Mouse (Mus musculus): ENCODE measurements around the gene BC051019. TPM values are rescaled to one million over a fixed set of nuclear protein-coding genes. Genes with fewer than 3 reads are reported as not detected.

Gene BC051019
- polyA plus RNA-seq, 1 experiment from 2014 or later: not detected

GRCm38 (mm10) chr7:109680879-109681278, 42.8 kb downstream of the BC051019 start:
- 86% methylated on average over 1 of the region's 1 CpGs for WGBS
- ATAC-seq (replicated peaks; ENCODE audit: low FRiP score) (no peak), DNase-seq (ENCODE audit: low spot score) (no peak)
- H3K9me3 ChIP-seq (ENCODE audit: control insufficient read depth, low read length): no peaks in the 10 kb centered on the region
- H3K27ac ChIP-seq (ENCODE audit: low read depth, low read length): no peak overlapping the region
- H3K4me3 ChIP-seq (ENCODE audit: low read depth, low read length): no peak overlapping the region
- no peaks in the 10 kb centered on the region for H3K27me3 ChIP-seq (ENCODE audit: control insufficient read depth, insufficient read depth, low read length)
- H3K9ac ChIP-seq (ENCODE audit: low read length): no peak overlapping the region
- H3K4me1 ChIP-seq (replicated peaks; ENCODE audit: control insufficient read depth, insufficient read depth, low read length): no peaks in the 10 kb centered on the region
- H3K36me3 ChIP-seq (ENCODE audit: control insufficient read depth, insufficient read depth, low read length): no peaks in the 10 kb centered on the region
- no peak overlapping the region for H3K4me2 ChIP-seq (ENCODE audit: low read depth, low read length, severe bottlenecking)

- H3K4me3 ChIP-seq (ENCODE audit: low read depth, low read length): no peak overlapping the region
- no peaks in the 10 kb centered on the region for H3K36me3 ChIP-seq (ENCODE audit: control insufficient read depth, insufficient read depth, low read length)
- DNase-seq (ENCODE audit: low spot score): no peak
- no peak for ATAC-seq (replicated peaks; ENCODE audit: low FRiP score)
- H3K27me3 ChIP-seq (ENCODE audit: control insufficient read depth, insufficient read depth, low read length): no peaks in the 10 kb centered on the region
- 79% methylated on average over 2 of the region's 2 CpGs for WGBS
- no peaks in the 10 kb centered on the region for H3K9me3 ChIP-seq (ENCODE audit: control insufficient read depth, low read length)
- no peak overlapping the region for H3K27ac ChIP-seq (ENCODE audit: low read depth, low read length)
- H3K4me1 ChIP-seq (replicated peaks; ENCODE audit: control insufficient read depth, insufficient read depth, low read length): no peaks in the 10 kb centered on the region
- no peak overlapping the region for H3K9ac ChIP-seq (ENCODE audit: low read length)
- H3K4me2 ChIP-seq (ENCODE audit: low read depth, low read length, severe bottlenecking): no peak overlapping the region
These were observed 43.4 kb downstream of the BC051019 start for GRCm38 (mm10) chr7:109680284-109680683.

GRCm38 (mm10) chr7:109674944-109675628, 48.6 kb downstream of the BC051019 start:
- no peaks in the 10 kb centered on the region for H3K36me3 ChIP-seq (ENCODE audit: control insufficient read depth, insufficient read depth, low read length)
- H3K27ac ChIP-seq (ENCODE audit: low read depth, low read length): no peak overlapping the region
- 71% methylated on average over 4 of the region's 4 CpGs for WGBS
- ATAC-seq (replicated peaks; ENCODE audit: low FRiP score) (no peak), DNase-seq (ENCODE audit: low spot score) (no peak)
- 0 out of 2 replicates have a peak, but pooled peaks cover 4% of the 10 kb centered on the region for H3K4me1 ChIP-seq (replicated peaks; ENCODE audit: control insufficient read depth, insufficient read depth, low read length)
- H3K27me3 ChIP-seq (ENCODE audit: control insufficient read depth, insufficient read depth, low read length): no peaks in the 10 kb centered on the region
- H3K4me2 ChIP-seq (ENCODE audit: low read depth, low read length, severe bottlenecking): no peak overlapping the region
- H3K9me3 ChIP-seq (ENCODE audit: control insufficient read depth, low read length): no peaks in the 10 kb centered on the region
- no peak overlapping the region for H3K4me3 ChIP-seq (ENCODE audit: low read depth, low read length)
- no peak overlapping the region for H3K9ac ChIP-seq (ENCODE audit: low read length)

- H3K4me3 ChIP-seq (ENCODE audit: low read depth, low read length): peak overlapping the region; percentile 59
- DNase-seq (ENCODE audit: low spot score) (peak; percentile 81), ATAC-seq (replicated peaks; ENCODE audit: low FRiP score) (peak; percentile 92)
- peak overlapping the region; percentile 84 for H3K4me2 ChIP-seq (ENCODE audit: low read depth, low read length, severe bottlenecking)
- H3K27ac ChIP-seq (ENCODE audit: low read depth, low read length): peak overlapping the region; percentile 72
- 0% methylated on average over 34 of the region's 44 CpGs for WGBS
- H3K9ac ChIP-seq (ENCODE audit: low read length): peak overlapping the region; percentile 79
- no peaks in the 10 kb centered on the region for H3K9me3 ChIP-seq (ENCODE audit: control insufficient read depth, low read length)
- no peaks in the 10 kb centered on the region for H3K36me3 ChIP-seq (ENCODE audit: control insufficient read depth, insufficient read depth, low read length)
- 0 out of 2 replicates have a peak, but pooled peaks cover 4% of the 10 kb centered on the region for H3K4me1 ChIP-seq (replicated peaks; ENCODE audit: control insufficient read depth, insufficient read depth, low read length)
- no peaks in the 10 kb centered on the region; the same call in 1 of the 2 replicates for H3K27me3 ChIP-seq (ENCODE audit: control insufficient read depth, insufficient read depth, low read length)
These were observed 51.8 kb downstream of the BC051019 start for GRCm38 (mm10) chr7:109671581-109672471.

- Histone ChIP-seq H3K9me3 (ENCODE audit: control insufficient read depth, low read length) (no peaks in the 10 kb centered on the region), H3K4me3 (ENCODE audit: low read depth, low read length) (no peak overlapping the region), H3K27me3 (ENCODE audit: control insufficient read depth, insufficient read depth, low read length) (no peaks in the 10 kb centered on the region; the same call in 1 of the 2 replicates), H3K4me2 (ENCODE audit: low read depth, low read length, severe bottlenecking) (no peak overlapping the region), H3K4me1 (replicated peaks; ENCODE audit: control insufficient read depth, insufficient read depth, low read length) (0 out of 2 replicates have a peak, but pooled peaks cover 4% of the 10 kb centered on the region), H3K27ac (ENCODE audit: low read depth, low read length) (no peak overlapping the region), H3K9ac (ENCODE audit: low read length) (no peak overlapping the region), H3K36me3 (ENCODE audit: control insufficient read depth, insufficient read depth, low read length) (no peaks in the 10 kb centered on the region)
- DNase-seq (ENCODE audit: low spot score) (no peak), ATAC-seq (replicated peaks; ENCODE audit: low FRiP score) (no peak)
- 86% methylated on average over 5 of the region's 5 CpGs for WGBS
These were observed 54.1 kb downstream of the BC051019 start for GRCm38 (mm10) chr7:109669426-109670170.

GRCm38 (mm10) chr7:109666664-109667063, 57.0 kb downstream of the BC051019 start:
- Histone ChIP-seq H3K4me3 (ENCODE audit: low read depth, low read length) (no peak overlapping the region), H3K27me3 (ENCODE audit: control insufficient read depth, insufficient read depth, low read length) (no peaks in the 10 kb centered on the region; the same call in 1 of the 2 replicates), H3K9me3 (ENCODE audit: control insufficient read depth, low read length) (no peaks in the 10 kb centered on the region), H3K9ac (ENCODE audit: low read length) (no peak overlapping the region), H3K4me2 (ENCODE audit: low read depth, low read length, severe bottlenecking) (no peak overlapping the region), H3K4me1 (replicated peaks; ENCODE audit: control insufficient read depth, insufficient read depth, low read length) (0 out of 2 replicates have a peak, but pooled peaks cover 3% of the 10 kb centered on the region), H3K36me3 (ENCODE audit: control insufficient read depth, insufficient read depth, low read length) (no peaks in the 10 kb centered on the region), H3K27ac (ENCODE audit: low read depth, low read length) (no peak overlapping the region)
- no peak for ATAC-seq (replicated peaks; ENCODE audit: low FRiP score)
- no peak for DNase-seq (ENCODE audit: low spot score)
- WGBS: 85% methylated on average over 5 of the region's 5 CpGs

- Histone ChIP-seq H3K4me1 (replicated peaks; ENCODE audit: control insufficient read depth, insufficient read depth, low read length) (no peaks in the 10 kb centered on the region), H3K9ac (ENCODE audit: low read length) (no peak overlapping the region), H3K36me3 (ENCODE audit: control insufficient read depth, insufficient read depth, low read length) (no peaks in the 10 kb centered on the region), H3K27ac (ENCODE audit: low read depth, low read length) (no peak overlapping the region), H3K9me3 (ENCODE audit: control insufficient read depth, low read length) (no peaks in the 10 kb centered on the region), H3K27me3 (ENCODE audit: control insufficient read depth, insufficient read depth, low read length) (no peaks in the 10 kb centered on the region), H3K4me3 (ENCODE audit: low read depth, low read length) (no peak overlapping the region), H3K4me2 (ENCODE audit: low read depth, low read length, severe bottlenecking) (no peak overlapping the region)
- DNase-seq (ENCODE audit: low spot score): no peak
- 70% methylated on average over 4 of the region's 4 CpGs for WGBS
- no peak for ATAC-seq (replicated peaks; ENCODE audit: low FRiP score)
These were observed 61.0 kb downstream of the BC051019 start for GRCm38 (mm10) chr7:109662626-109663025.
